Mouse (Mus musculus) ES-Bruce4 (cell line): ENCODE measurements at regions not wholly inside any gene's neighbourhood (a gene's known extent, or its start where the extent isn't known, plus 50 kb on each side); places are given as distances from the start of the nearest gene placed in this dataset.

Experiments used
- H3K27ac ChIP-seq: 2 replicates; pipeline ENCODE4 v1.5.1; 2012; ENCODE audit warnings: low read length, inconsistent platforms; ENCODE audit not compliant: insufficient read depth
- H3K27me3 ChIP-seq: 2 replicates; pipeline ENCODE4 v1.6.1; 2012; ENCODE audit warnings: mild to moderate bottlenecking, low read length, inconsistent platforms; ENCODE audit not compliant: control insufficient read depth, poor library complexity, insufficient read depth, severe bottlenecking
- H3K36me3 ChIP-seq: 2 replicates; pipeline ENCODE4 v1.6.1; 2012; ENCODE audit warnings: inconsistent platforms, mild to moderate bottlenecking, low read length, moderate library complexity; ENCODE audit not compliant: control insufficient read depth, poor library complexity, insufficient read depth, severe bottlenecking
- H3K4me1 ChIP-seq: one replicate; pipeline ENCODE4 v1.8.1; 2011; ENCODE audit warnings: low read length; ENCODE audit not compliant: control insufficient read depth, insufficient read depth
- H3K4me3 ChIP-seq: 2 replicates; pipeline ENCODE4 v1.5.1; 2011; ENCODE audit warnings: low read depth, mild to moderate bottlenecking, low read length
- H3K9ac ChIP-seq: 2 replicates; pipeline ENCODE4 v1.6.1; 2012; ENCODE audit warnings: low read depth, mild to moderate bottlenecking, inconsistent platforms; ENCODE audit not compliant: poor library complexity, severe bottlenecking
- H3K9me3 ChIP-seq: replicated peaks from 2 replicates; pipeline ENCODE4 v1.6.1; 2012; ENCODE audit warnings: mild to moderate bottlenecking, low read length, inconsistent platforms; ENCODE audit not compliant: control insufficient read depth, poor library complexity, insufficient read depth, severe bottlenecking
- CTCF ChIP-seq: IDR thresholded peaks from one replicate; pipeline ENCODE4 v1.8.1; 2011; ENCODE audit warnings: low read depth, low read length
- EP300 ChIP-seq: IDR thresholded peaks from 2 replicates; pipeline ENCODE4 v1.6.1; 2011; ENCODE audit warnings: low read depth, low read length; ENCODE audit not compliant: insufficient read depth
- POLR2A ChIP-seq: IDR thresholded peaks from one replicate; pipeline ENCODE4 v1.8.1; 2011; ENCODE audit warnings: low read length; ENCODE audit not compliant: insufficient read depth

- Histone ChIP-seq H3K4me3 (no peak overlapping the region), H3K9ac (no peak overlapping the region), H3K27me3 (no peaks in the 10 kb centered on the region), H3K36me3 (no peaks in the 10 kb centered on the region), H3K9me3 (no peaks in the 10 kb centered on the region), H3K4me1 (peaks cover 1% of the 10 kb centered on the region), H3K27ac (no peak overlapping the region)
- TF ChIP-seq CTCF (no peak), EP300 (no peak), POLR2A (no peak)
Measured at GRCm38 (mm10) chr13:56362646-56363045, 63.7 kb upstream of the Gm3045 start.

GRCm38 (mm10) chr13:56369600-56369999 lies 56.8 kb upstream of the Gm3045 start:
- Histone ChIP-seq H3K4me1 (peaks cover 3% of the 10 kb centered on the region), H3K9ac (no peak overlapping the region), H3K36me3 (no peaks in the 10 kb centered on the region), H3K4me3 (no peak overlapping the region), H3K27ac (no peak overlapping the region), H3K9me3 (no peaks in the 10 kb centered on the region), H3K27me3 (no peaks in the 10 kb centered on the region)
- TF ChIP-seq EP300: no peak
- TF ChIP-seq CTCF: no peak
- no peak for TF ChIP-seq POLR2A

- Histone ChIP-seq H3K27me3 (no peaks in the 10 kb centered on the region), H3K36me3 (no peaks in the 10 kb centered on the region), H3K9ac (no peak overlapping the region), H3K4me1 (peaks cover 3% of the 10 kb centered on the region), H3K27ac (no peak overlapping the region), H3K4me3 (no peak overlapping the region), H3K9me3 (no peaks in the 10 kb centered on the region)
- TF ChIP-seq POLR2A (no peak), CTCF (peak; percentile 41), EP300 (peak; percentile 78; the same call in 1 of the 2 replicates)
Measured at GRCm38 (mm10) chr13:56371374-56371773, 55.0 kb upstream of the Gm3045 start.

- H3K36me3 ChIP-seq: no peaks in the 10 kb centered on the region
- no peaks in the 10 kb centered on the region for H3K9me3 ChIP-seq
- no peak overlapping the region for H3K27ac ChIP-seq
- H3K27me3 ChIP-seq: no peaks in the 10 kb centered on the region
- TF ChIP-seq POLR2A: no peak
- no peak for TF ChIP-seq EP300
- TF ChIP-seq CTCF: no peak
- peaks cover 3% of the 10 kb centered on the region for H3K4me1 ChIP-seq
- H3K9ac ChIP-seq: no peak overlapping the region
- H3K4me3 ChIP-seq: no peak overlapping the region
Measured at GRCm38 (mm10) chr13:56372003-56372725, 54.2 kb upstream of the Gm3045 start.

- TF ChIP-seq POLR2A (no peak), CTCF (peak; percentile 52)
- Histone ChIP-seq H3K9me3 (no peaks in the 10 kb centered on the region), H3K27ac (no peak overlapping the region), H3K36me3 (no peaks in the 10 kb centered on the region), H3K4me1 (peaks cover 3% of the 10 kb centered on the region), H3K9ac (no peak overlapping the region), H3K4me3 (no peak overlapping the region), H3K27me3 (no peaks in the 10 kb centered on the region)
Measured at GRCm38 (mm10) chr13:56372727-56373126, 53.7 kb upstream of the Gm3045 start.
